Mouse (Mus musculus): ENCODE data around the gene Plekhg6.

DNA sequence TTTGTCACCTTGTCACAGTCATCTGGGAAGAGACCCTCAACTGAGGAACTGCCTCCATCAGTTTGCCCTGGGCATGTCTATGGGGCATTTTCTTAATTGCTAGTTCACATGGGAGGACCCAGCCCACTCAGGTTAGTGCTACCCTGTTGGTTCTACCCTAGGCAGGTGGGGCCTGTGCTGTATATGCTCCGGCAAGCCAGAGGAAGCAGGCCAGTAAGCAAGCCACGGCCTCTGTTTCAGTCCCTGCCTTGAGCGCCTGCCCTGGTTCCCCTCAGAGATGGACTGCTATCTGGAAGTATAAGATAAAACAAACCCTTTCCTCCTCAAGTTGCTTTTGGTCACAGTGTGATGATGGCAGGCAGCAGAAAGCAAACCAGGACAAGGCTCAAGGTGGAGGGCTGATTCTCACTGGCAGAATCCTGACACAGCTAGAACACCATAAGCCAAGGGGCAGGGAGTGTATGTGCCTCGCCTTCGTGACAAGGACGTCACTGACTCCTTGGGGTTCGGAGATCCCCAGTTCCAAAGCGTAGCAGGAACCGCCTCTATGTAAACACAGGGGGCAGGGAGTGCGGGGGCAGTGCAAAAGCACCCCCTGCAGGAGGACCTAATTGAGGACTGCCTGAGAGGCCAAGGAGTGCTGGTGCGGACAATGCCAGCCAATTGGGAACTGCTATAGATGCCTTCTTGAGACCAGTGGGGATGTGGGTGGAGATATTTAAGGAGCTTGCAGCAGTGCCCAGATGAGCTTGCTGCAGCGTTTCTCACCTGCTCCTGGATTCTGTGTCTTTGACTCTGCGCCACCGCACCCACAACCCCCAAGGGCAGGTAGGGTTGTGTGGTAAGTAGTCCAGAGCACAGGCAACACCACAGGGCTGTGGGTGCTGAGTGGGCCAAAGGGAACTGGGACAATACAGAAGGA, 25.1 kb upstream of the Plekhg6 start:
- TF ChIP-seq CTCF (IDR thresholded peaks at IDR 0.05; ENCODE audit: extremely low read depth, insufficient read length, insufficient replicate concordance, low read depth, low read length) (no peak), POLR2A (IDR thresholded peaks at IDR 0.05; ENCODE audit: low read depth, low read length) (no peak)
